Mouse (Mus musculus): ENCODE data around the gene Setd7. TPM values are rescaled to one million over a fixed set of nuclear protein-coding genes. Genes with fewer than 3 reads are reported as not detected.
"Not testable (repeated sequence)": the region's sequence is repeated elsewhere in the genome, so short reads cannot be mapped to it uniquely, and the experiment has no call there.

The Setd7 gene
- total and polyA plus RNA-seq, 2 experiments from 2014 or later, result 2.5 to 54.7 TPM

DNA sequence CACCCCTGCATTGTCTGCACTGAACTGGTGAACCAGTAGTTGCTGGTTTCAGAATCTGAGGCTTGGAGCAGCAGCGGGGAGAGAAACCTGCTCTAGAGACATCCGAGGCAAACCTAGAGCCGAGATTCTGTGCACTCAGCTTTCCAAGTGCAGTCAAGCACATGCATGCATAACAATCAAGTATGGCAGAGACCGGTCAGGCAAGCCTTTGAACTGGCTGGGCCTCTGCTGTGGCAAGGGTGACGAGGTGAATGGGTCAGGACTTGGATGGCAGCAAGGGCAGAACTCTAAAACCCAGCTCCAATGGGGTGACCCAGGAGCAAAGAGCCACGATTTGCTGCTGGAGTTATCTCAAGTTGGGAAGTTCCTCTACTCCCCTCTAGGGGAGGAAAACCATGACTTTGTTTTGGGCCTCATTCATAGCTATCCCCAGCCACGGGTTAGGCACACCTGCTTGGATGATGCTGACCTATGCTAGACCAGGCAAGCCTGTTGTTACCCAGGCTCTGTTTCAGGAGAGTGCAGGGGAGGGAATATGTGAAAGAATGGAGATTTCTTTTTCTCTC, 27.1 kb upstream of the Setd7 start:
- 64% methylated on average over 7 of the region's 7 CpGs for WGBS
- Histone ChIP-seq H3K36me3 (replicated peaks; ENCODE audit: control insufficient read depth, insufficient read depth, low read length) (no peaks in the 10 kb centered on the region), H3K4me2 (ENCODE audit: low read depth, low read length) (no peak overlapping the region), H3K9me3 (replicated peaks; ENCODE audit: control insufficient read depth, low read length) (no peaks in the 10 kb centered on the region), H3K27ac (ENCODE audit: low read depth) (no peak overlapping the region), H3K9ac (replicated peaks; ENCODE audit: low read depth, low read length) (no peak overlapping the region), H3K4me1 (ENCODE audit: control insufficient read depth, insufficient read depth) (no peaks in the 10 kb centered on the region), H3K4me3 (ENCODE audit: low read depth, low read length) (no peak overlapping the region), H3K27me3 (ENCODE audit: control insufficient read depth, insufficient read depth, low read length) (no peaks in the 10 kb centered on the region)
- TF ChIP-seq EP300 (IDR thresholded peaks at IDR 0.05; ENCODE audit: low read depth) (no peak), CTCF (IDR thresholded peaks at IDR 0.05; ENCODE audit: low read depth) (0 out of 2 replicates have a peak, but pooled peaks have one; percentile 11)
- ATAC-seq (ENCODE audit: insufficient read depth, low read depth) (no peak), DNase-seq (ENCODE audit: low spot score) (no peak)

DNA sequence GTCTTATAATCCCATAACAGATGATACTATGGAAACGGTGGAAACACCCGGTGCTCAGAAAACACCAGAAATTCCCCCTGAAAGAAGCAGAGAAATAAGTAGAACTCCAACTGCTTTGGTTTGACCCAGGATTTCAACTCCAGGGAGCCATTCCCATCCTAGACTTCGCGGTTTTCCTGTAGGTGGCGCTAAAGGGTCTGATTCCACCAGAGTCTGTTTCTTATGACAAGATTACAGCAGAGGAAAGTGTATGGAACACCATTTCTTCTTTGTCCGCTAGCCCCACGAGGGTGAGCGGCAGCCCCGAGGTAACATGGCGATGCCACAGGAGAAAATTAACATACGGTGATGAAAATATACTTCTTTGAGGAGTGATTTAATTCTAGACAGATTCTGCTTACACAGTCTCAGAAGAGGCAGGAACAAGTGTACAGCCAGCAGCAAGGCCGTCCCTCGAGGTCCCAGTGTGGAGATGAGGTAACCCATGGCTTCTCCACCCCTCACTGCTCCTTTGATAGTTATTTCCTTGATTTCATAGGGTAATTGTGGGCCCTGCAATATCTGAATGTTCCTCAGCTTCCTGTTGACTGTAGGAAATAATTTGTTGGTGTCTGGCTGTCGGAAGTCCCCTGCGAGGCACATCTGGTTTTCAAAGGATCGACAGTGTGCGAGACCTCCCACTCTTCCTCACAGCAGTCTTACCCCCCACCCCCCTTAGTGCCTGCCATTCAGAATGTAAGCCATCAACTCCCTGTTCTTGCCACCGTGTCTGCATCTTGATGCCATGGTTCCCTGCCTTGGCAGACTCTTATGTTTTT, 23.1 kb upstream of the Setd7 start:
- H3K36me3 ChIP-seq (replicated peaks; ENCODE audit: control insufficient read depth, insufficient read depth, low read length), result no peaks in the 10 kb centered on the region
- DNase-seq (ENCODE audit: low spot score) (peak; percentile 62), ATAC-seq (ENCODE audit: insufficient read depth, low read depth) (peak; percentile 78; the same call in 1 of the 2 replicates)
- no peak for TF ChIP-seq EP300 (IDR thresholded peaks at IDR 0.05; ENCODE audit: low read depth)
- TF ChIP-seq CTCF (IDR thresholded peaks at IDR 0.05; ENCODE audit: low read depth), result peak; percentile 88
- no peak overlapping the region for H3K4me3 ChIP-seq (ENCODE audit: low read depth, low read length)
- H3K27me3 ChIP-seq (ENCODE audit: control insufficient read depth, insufficient read depth, low read length), result no peaks in the 10 kb centered on the region
- H3K27ac ChIP-seq (ENCODE audit: low read depth), result no peak overlapping the region
- WGBS, result 20% methylated on average over 18 of the region's 18 CpGs
- no peaks in the 10 kb centered on the region for H3K9me3 ChIP-seq (replicated peaks; ENCODE audit: control insufficient read depth, low read length)
- H3K4me2 ChIP-seq (ENCODE audit: low read depth, low read length), result peak overlapping the region; percentile 6; the same call in 1 of the 2 replicates
- H3K4me1 ChIP-seq (ENCODE audit: control insufficient read depth, insufficient read depth), result no peaks in the 10 kb centered on the region
- H3K9ac ChIP-seq (replicated peaks; ENCODE audit: low read depth, low read length), result no peak overlapping the region

DNA sequence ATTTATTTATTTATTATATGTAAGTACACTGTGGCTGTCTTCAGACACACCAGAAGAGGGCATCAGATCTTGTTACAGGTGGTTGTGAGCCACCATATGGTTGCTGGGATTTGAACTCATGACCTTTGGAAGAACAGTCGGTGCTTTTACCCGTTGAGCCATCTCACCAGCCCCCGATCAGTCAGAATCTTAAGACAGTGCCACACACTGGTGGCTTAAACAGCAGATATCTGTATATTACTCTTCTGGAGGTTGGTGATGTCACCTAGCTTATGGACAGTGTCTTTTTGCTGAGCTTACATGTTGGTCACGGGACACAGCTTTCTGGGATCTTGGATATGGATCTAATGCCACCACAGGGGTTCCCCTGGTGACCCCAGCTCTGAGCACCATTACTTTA, 18.6 kb upstream of the Setd7 start:
- H3K4me1 ChIP-seq (ENCODE audit: control insufficient read depth, insufficient read depth); DNase-seq (ENCODE audit: low spot score); H3K36me3 ChIP-seq (replicated peaks; ENCODE audit: control insufficient read depth, insufficient read depth, low read length); H3K9me3 ChIP-seq (replicated peaks; ENCODE audit: control insufficient read depth, low read length); H3K27me3 ChIP-seq (ENCODE audit: control insufficient read depth, insufficient read depth, low read length); H3K4me2 ChIP-seq (ENCODE audit: low read depth, low read length); H3K4me3 ChIP-seq (ENCODE audit: low read depth, low read length); H3K9ac ChIP-seq (replicated peaks; ENCODE audit: low read depth, low read length); ATAC-seq (ENCODE audit: insufficient read depth, low read depth); H3K27ac ChIP-seq (ENCODE audit: low read depth): not testable (repeated sequence)
- WGBS, result 81% methylated on average over 4 of the region's 4 CpGs

DNA sequence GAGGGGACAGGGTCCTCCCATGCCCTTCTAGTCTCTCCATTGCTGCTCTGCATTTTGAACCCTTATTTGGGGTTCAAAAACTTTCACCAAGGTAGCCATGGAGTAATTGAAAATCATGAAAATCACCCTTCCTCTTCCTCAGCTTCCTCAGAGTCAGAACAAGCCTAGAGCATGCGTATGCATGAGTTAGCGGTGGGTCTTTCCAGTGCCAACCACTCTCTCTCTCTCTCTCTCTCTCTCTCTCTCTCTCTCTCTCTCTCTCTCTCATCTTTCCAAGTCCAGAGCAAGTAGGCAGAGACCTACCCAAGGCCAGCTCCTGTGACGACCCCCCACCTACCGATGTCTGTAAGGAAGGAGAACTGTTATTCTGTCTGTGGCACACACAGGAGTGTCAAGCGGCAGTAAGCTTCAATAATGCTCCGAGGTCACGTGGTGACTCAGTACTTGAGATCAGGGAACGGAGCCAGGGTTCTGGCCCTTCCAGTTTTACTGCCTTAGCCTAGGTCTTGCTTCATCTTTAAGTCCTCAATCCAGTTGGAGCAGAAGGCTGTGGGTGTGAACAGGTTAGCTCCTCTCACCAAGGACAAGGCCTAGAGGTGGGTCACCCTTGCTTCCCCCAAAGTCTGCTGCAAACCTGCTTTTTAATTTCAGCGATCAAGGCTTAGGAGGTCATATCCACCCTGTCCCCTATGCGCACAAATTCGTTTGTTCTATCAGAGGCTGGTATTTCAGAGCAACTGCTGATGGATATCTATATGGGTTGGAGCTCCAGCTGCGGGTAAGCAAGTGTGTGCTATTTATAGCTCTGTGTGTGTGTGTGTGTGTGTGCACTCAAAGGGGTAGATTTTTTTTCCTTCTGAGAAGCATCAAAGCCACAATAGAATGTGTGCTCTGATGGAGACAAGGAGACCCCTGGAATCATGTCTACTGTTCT, 17.4 kb upstream of the Setd7 start:
- Histone ChIP-seq H3K36me3 (replicated peaks; ENCODE audit: control insufficient read depth, insufficient read depth, low read length) (no peaks in the 10 kb centered on the region), H3K9ac (replicated peaks; ENCODE audit: low read depth, low read length) (no peak overlapping the region), H3K27me3 (ENCODE audit: control insufficient read depth, insufficient read depth, low read length) (no peaks in the 10 kb centered on the region), H3K4me2 (ENCODE audit: low read depth, low read length) (peak overlapping the region; percentile 20; the same call in 1 of the 2 replicates), H3K9me3 (replicated peaks; ENCODE audit: control insufficient read depth, low read length) (no peaks in the 10 kb centered on the region), H3K4me1 (ENCODE audit: control insufficient read depth, insufficient read depth) (no peaks in the 10 kb centered on the region), H3K27ac (ENCODE audit: low read depth) (no peak overlapping the region), H3K4me3 (ENCODE audit: low read depth, low read length) (no peak overlapping the region)
- DNase-seq (ENCODE audit: low spot score) (peak; percentile 50), ATAC-seq (ENCODE audit: insufficient read depth, low read depth) (peak; percentile 81)
- TF ChIP-seq EP300 (IDR thresholded peaks at IDR 0.05; ENCODE audit: low read depth) (no peak), CTCF (IDR thresholded peaks at IDR 0.05; ENCODE audit: low read depth) (no peak)
- 42% methylated on average over 12 of the region's 12 CpGs for WGBS

DNA sequence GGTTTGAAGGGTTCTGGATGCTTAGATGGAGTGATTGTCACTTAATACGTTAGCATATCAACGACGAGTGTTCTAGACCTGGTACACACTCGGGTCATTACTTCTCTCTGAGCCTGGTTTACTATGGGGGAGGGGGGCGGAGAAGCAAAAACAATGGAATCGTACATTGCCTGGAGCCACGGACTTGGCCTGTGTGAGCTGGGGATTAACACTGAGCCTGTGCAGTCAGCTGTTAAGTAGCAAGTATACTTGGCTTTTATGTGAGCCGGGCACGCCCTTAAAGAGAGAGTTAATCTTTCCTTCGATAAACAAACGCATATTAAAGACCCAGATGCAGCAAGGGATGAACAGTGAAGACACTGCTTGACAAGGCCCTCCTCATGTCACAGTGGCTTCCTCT, 16.7 kb upstream of the Setd7 start:
- H3K27me3 ChIP-seq (ENCODE audit: control insufficient read depth, insufficient read depth, low read length), result no peaks in the 10 kb centered on the region
- H3K9me3 ChIP-seq (replicated peaks; ENCODE audit: control insufficient read depth, low read length), result no peaks in the 10 kb centered on the region
- DNase-seq (ENCODE audit: low spot score) (no peak), ATAC-seq (ENCODE audit: insufficient read depth, low read depth) (no peak)
- H3K9ac ChIP-seq (replicated peaks; ENCODE audit: low read depth, low read length), result no peak overlapping the region
- 80% methylated on average over 11 of the region's 11 CpGs for WGBS
- H3K27ac ChIP-seq (ENCODE audit: low read depth), result no peak overlapping the region
- TF ChIP-seq EP300 (IDR thresholded peaks at IDR 0.05; ENCODE audit: low read depth) (no peak), CTCF (IDR thresholded peaks at IDR 0.05; ENCODE audit: low read depth) (no peak)
- H3K4me2 ChIP-seq (ENCODE audit: low read depth, low read length), result no peak overlapping the region
- no peaks in the 10 kb centered on the region for H3K4me1 ChIP-seq (ENCODE audit: control insufficient read depth, insufficient read depth)
- H3K4me3 ChIP-seq (ENCODE audit: low read depth, low read length), result no peak overlapping the region
- H3K36me3 ChIP-seq (replicated peaks; ENCODE audit: control insufficient read depth, insufficient read depth, low read length), result no peaks in the 10 kb centered on the region

All from heart, postnatal 0 days (tissue).